Mouse (Mus musculus) thymus, adult 2 months (tissue): Measurements from ENCODE around the gene Grk3.

Experiments used
- CTCF ChIP-seq: fragments of 200-500 bp; IDR thresholded peaks from 2 replicates; pipeline ENCODE4 v1.5.1; 2012; ENCODE audit warnings: mild to moderate bottlenecking, control low read depth, low read length, moderate library complexity, borderline replicate concordance; ENCODE audit not compliant: control insufficient read depth, poor library complexity, insufficient read depth; ENCODE audit errors: extremely low read depth
- POLR2A ChIP-seq: fragments of 200-500 bp; IDR thresholded peaks from 2 replicates; pipeline ENCODE4 v1.6.1; 2012; ENCODE audit warnings: mild to moderate bottlenecking, low read length, control low read depth, moderate library complexity; ENCODE audit not compliant: control insufficient read depth, poor library complexity, insufficient read depth; ENCODE audit errors: extremely low read depth

- no peak for TF ChIP-seq CTCF
- TF ChIP-seq POLR2A = no peak
Measured at GRCm38 (mm10) chr5:112991245-112991644, 24.3 kb downstream of the Grk3 start.
